Mouse (Mus musculus): ENCODE measurements around the gene Cxcr4. TPM values are rescaled to one million over a fixed set of nuclear protein-coding genes. Genes with fewer than 3 reads are reported as not detected.

Gene Cxcr4
- polyA plus RNA-seq (2014; fragmentation: Illumina TruSeq; extraction: RNeasy Lipid Tissue Mini Kit (QIAGEN cat#74804); ENCODE audit: low read depth, low replicate concordance), result 3.1 TPM

GRCm38 (mm10) chr1:128592211-128592741 is at the start of gene Cxcr4:
TSS of gene Cxcr4 (minus strand) at chr1:128592293.

Other genes with a start within 250 kb of the Cxcr4 start
- gene Mcm6, start 232.6 kb downstream of the Cxcr4 start, polyA plus RNA-seq (2014; fragmentation: Illumina TruSeq; extraction: RNeasy Lipid Tissue Mini Kit (QIAGEN cat#74804); ENCODE audit: low read depth, low replicate concordance), result 16.6 TPM
- 193 TPM for gene Dars, start 174.9 kb downstream of the Cxcr4 start, polyA plus RNA-seq (2014; fragmentation: Illumina TruSeq; extraction: RNeasy Lipid Tissue Mini Kit (QIAGEN cat#74804); ENCODE audit: low read depth, low replicate concordance)

Measured in testis, adult 10 weeks (tissue).